Mouse (Mus musculus): ENCODE results near the gene Pde3b.
"Not testable (repeated sequence)": the region's sequence is repeated elsewhere in the genome, so short reads cannot be mapped to it uniquely, and the experiment has no call there.

Pde3b gene

GRCm38 (mm10) chr7:114414421-114415335, at the start of gene Pde3b:
TSS of gene Pde3b (plus strand) at chr7:114415281.
- DNase-seq (ENCODE audit: low read depth, low spot score) = peak; percentile 30

- no peak for DNase-seq (ENCODE audit: low read depth, low spot score)
Measured at GRCm38 (mm10) chr7:114402130-114402529, 13.0 kb upstream of the Pde3b start.

GRCm38 (mm10) chr7:114415336-114416020, 397 bp downstream of the Pde3b start:
- no peak for DNase-seq (ENCODE audit: low read depth, low spot score)

GRCm38 (mm10) chr7:114416021-114416845, 1.2 kb downstream of the Pde3b start:
- DNase-seq (ENCODE audit: low read depth, low spot score) = no peak

GRCm38 (mm10) chr7:114419331-114419730, 4.2 kb downstream of the Pde3b start:
- DNase-seq (ENCODE audit: low read depth, low spot score) = not testable (repeated sequence)

- DNase-seq (ENCODE audit: low read depth, low spot score) = no peak
Measured at GRCm38 (mm10) chr7:114420918-114421317, 5.8 kb downstream of the Pde3b start.

- DNase-seq (ENCODE audit: low read depth, low spot score) = no peak
Measured at GRCm38 (mm10) chr7:114422224-114422623, 7.1 kb downstream of the Pde3b start.

- DNase-seq (ENCODE audit: low read depth, low spot score) = no peak
Measured at GRCm38 (mm10) chr7:114429768-114430167, 14.7 kb downstream of the Pde3b start.

- no peak for DNase-seq (ENCODE audit: low read depth, low spot score)
Measured at GRCm38 (mm10) chr7:114431966-114432365, 16.9 kb downstream of the Pde3b start.

GRCm38 (mm10) chr7:114439726-114440125, 24.6 kb downstream of the Pde3b start:
- no peak for DNase-seq (ENCODE audit: low read depth, low spot score)

GRCm38 (mm10) chr7:114440494-114440893, 25.4 kb downstream of the Pde3b start:
- no peak for DNase-seq (ENCODE audit: low read depth, low spot score)

GRCm38 (mm10) chr7:114452876-114453275, 37.8 kb downstream of the Pde3b start:
- DNase-seq (ENCODE audit: low read depth, low spot score) = no peak

- DNase-seq (ENCODE audit: low read depth, low spot score) = no peak
Measured at GRCm38 (mm10) chr7:114453300-114453990, 38.4 kb downstream of the Pde3b start.

GRCm38 (mm10) chr7:114454858-114455257, 39.8 kb downstream of the Pde3b start:
- no peak for DNase-seq (ENCODE audit: low read depth, low spot score)

- DNase-seq (ENCODE audit: low read depth, low spot score) = no peak
Measured at GRCm38 (mm10) chr7:114456904-114457303, 41.8 kb downstream of the Pde3b start.

GRCm38 (mm10) chr7:114459909-114460308, 44.8 kb downstream of the Pde3b start:
- no peak for DNase-seq (ENCODE audit: low read depth, low spot score)

GRCm38 (mm10) chr7:114461727-114462126, 46.6 kb downstream of the Pde3b start:
- no peak for DNase-seq (ENCODE audit: low read depth, low spot score)

- no peak for DNase-seq (ENCODE audit: low read depth, low spot score)
Measured at GRCm38 (mm10) chr7:114466358-114466757, 51.3 kb downstream of the Pde3b start.

GRCm38 (mm10) chr7:114472471-114472870, 57.4 kb downstream of the Pde3b start:
- no peak for DNase-seq (ENCODE audit: low read depth, low spot score)

GRCm38 (mm10) chr7:114474889-114475288, 59.8 kb downstream of the Pde3b start:
- no peak for DNase-seq (ENCODE audit: low read depth, low spot score)

- DNase-seq (ENCODE audit: low read depth, low spot score) = no peak
Measured at GRCm38 (mm10) chr7:114477884-114478283, 62.8 kb downstream of the Pde3b start.
